Mouse (Mus musculus) left cerebral cortex, adult 9 months (tissue): ENCODE results near the gene Ptma.
"Not testable (repeated sequence)": the region's sequence is repeated elsewhere in the genome, so short reads cannot be mapped to it uniquely, and the experiment has no call there.

ENCODE experiments used
- DNase-seq, 2 experiments: peaks; one replicate each; pipeline ENCODE4 v3.0.0; 2022; ENCODE audit warnings: low spot score in 2 of 2

Gene Ptma

GRCm38 (mm10) chr1:86539583-86539982, 13.1 kb downstream of the Ptma start:
- not testable (repeated sequence) for DNase-seq

GRCm38 (mm10) chr1:86542584-86542983, 16.1 kb downstream of the Ptma start:
- DNase-seq: no peak

GRCm38 (mm10) chr1:86546797-86547196, 20.3 kb downstream of the Ptma start:
- DNase-seq: no peak

DNA sequence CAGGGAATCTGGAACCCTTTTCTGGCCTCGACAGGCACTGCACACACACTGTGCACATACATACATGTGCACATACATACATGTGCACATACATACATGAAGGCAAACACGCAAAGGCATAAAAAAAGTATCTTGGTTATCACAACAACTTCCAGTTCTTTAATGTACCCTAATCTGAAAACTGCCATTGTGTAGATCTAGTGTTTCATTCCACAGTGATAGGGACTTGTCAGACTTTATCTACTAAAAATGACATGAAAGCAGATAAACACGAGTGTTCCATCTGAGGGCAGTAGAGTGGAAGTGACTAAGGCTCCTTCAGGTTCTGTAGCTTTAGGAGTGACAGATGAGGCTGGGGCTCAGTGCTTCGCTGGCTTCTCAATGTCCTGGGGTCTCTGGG, 24.8 kb downstream of the Ptma start:
- no peak for DNase-seq

DNA sequence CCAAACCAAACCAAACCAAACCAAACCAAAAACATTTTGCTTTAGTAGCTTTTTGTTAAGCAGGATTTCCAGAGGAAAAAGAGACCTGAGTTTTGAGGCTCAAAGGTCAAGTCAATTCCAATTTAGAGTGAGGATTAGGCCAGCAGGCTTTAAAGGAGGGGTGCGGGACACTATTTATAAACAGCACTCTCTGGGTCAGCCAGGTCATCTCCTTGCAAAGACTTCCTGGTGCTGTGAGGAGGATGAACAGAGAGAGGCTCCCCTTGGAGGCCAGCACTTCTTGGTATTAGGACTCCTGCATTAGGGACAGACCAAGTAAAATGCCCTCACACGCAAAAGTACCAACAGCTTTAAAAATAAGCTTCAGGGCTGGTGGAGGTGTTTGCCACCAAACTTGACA, 25.4 kb downstream of the Ptma start:
- no peak for DNase-seq

GRCm38 (mm10) chr1:86555665-86556064, 29.1 kb downstream of the Ptma start:
- no peak for DNase-seq

- no peak for DNase-seq
Observed at GRCm38 (mm10) chr1:86557872-86558271, 31.3 kb downstream of the Ptma start.

GRCm38 (mm10) chr1:86559232-86559631, 32.7 kb downstream of the Ptma start:
- no peak for DNase-seq

GRCm38 (mm10) chr1:86562663-86563062, 36.1 kb downstream of the Ptma start:
- no peak for DNase-seq

- no peak for DNase-seq
Observed at GRCm38 (mm10) chr1:86568409-86568808, 41.9 kb downstream of the Ptma start.

DNA sequence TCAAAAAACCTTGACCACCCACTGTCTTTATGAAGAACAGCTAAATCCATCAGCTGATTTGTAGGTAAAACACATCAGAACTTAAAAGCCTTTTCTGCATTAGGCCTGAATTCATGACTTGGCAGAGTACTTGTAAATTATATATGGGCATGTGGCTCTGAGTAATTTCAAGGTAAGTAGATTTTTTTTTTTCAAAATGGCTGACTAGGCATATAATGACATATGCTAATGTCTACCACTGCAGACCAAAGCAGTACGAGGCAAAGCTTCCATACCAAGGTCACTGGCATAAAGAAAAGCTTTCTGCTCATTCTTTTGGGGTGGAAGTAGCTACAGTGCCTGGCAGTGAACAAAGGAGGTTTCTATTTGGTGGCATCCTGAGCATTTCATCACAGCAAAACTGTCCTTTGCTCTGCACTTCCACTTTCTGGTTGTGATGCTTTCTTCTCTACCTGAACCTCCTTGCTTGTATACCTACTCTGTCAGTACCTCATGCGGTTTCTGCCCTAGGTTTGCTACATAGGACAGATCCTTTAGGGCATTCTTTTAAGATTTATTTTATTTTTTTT, 42.9 kb downstream of the Ptma start:
- no peak for DNase-seq

DNA sequence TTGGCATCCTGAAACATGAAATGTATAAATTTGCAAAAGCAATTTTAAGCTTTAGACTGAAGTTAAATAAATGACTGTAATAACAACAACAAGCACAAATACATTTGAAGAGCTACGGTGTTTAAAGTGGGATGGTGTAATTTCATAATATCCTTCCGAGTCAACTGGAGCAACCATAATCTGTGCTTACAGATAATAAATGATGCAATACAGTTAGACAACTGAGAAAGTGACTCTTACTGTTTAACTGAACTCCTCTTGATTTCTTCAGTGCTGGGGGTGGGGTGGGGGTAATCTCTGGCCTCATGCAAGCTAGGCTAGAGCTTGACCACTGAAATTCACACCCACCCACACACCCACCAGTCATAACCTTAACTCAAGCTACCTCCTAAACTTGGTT, 44.9 kb downstream of the Ptma start:
- no peak for DNase-seq

GRCm38 (mm10) chr1:86571941-86572340, 45.4 kb downstream of the Ptma start:
- DNase-seq: no peak
